Mouse (Mus musculus): Measurements from ENCODE around the gene BC051019.

Gene BC051019

GRCm38 (mm10) chr7:109723697-109724096 lies at the start of gene BC051019:
Gene BC051019, minus strand, starts transcription at chr7:109723850.
- peak; percentile 43 for DNase-seq

GRCm38 (mm10) chr7:109772251-109772650 lies 48.6 kb upstream of the BC051019 start:
- no peak for DNase-seq

GRCm38 (mm10) chr7:109768699-109769383 lies 45.2 kb upstream of the BC051019 start:
- no peak for DNase-seq

- no peak for DNase-seq
Observed at GRCm38 (mm10) chr7:109767575-109768350, 44.1 kb upstream of the BC051019 start.

- no peak for DNase-seq
Observed at GRCm38 (mm10) chr7:109764009-109764408, 40.4 kb upstream of the BC051019 start.

- DNase-seq = no peak
Observed at GRCm38 (mm10) chr7:109756291-109756690, 32.6 kb upstream of the BC051019 start.

- no peak for DNase-seq
Observed at GRCm38 (mm10) chr7:109754034-109754433, 30.4 kb upstream of the BC051019 start.

- peak; percentile 85 for DNase-seq
Observed at GRCm38 (mm10) chr7:109752008-109752925, 28.6 kb upstream of the BC051019 start, which contains the start of gene Tmem9b. Gene Tmem9b, minus strand, starts transcription at chr7:109752875.

GRCm38 (mm10) chr7:109751427-109752007 lies 27.9 kb upstream of the BC051019 start:
- no peak for DNase-seq

GRCm38 (mm10) chr7:109747747-109748146 lies 24.1 kb upstream of the BC051019 start:
- DNase-seq = no peak

- DNase-seq = no peak
Observed at GRCm38 (mm10) chr7:109741703-109742102, 18.1 kb upstream of the BC051019 start.

GRCm38 (mm10) chr7:109741060-109741459 lies 17.4 kb upstream of the BC051019 start:
- no peak for DNase-seq

GRCm38 (mm10) chr7:109739822-109740370 lies 16.2 kb upstream of the BC051019 start:
- peak; percentile 52 for DNase-seq

- DNase-seq = no peak
Observed at GRCm38 (mm10) chr7:109734806-109735205, 11.2 kb upstream of the BC051019 start.

- DNase-seq = no peak
Observed at GRCm38 (mm10) chr7:109731626-109732025, 8.0 kb upstream of the BC051019 start, which contains the start of gene Ascl3. Gene Ascl3, minus strand, starts transcription at chr7:109731726.

- DNase-seq = no peak
Observed at GRCm38 (mm10) chr7:109723114-109723513, 536 bp downstream of the BC051019 start.

- DNase-seq = peak; percentile 30
Observed at GRCm38 (mm10) chr7:109722618-109723017, 1.0 kb downstream of the BC051019 start.

GRCm38 (mm10) chr7:109719286-109719685 lies 4.4 kb downstream of the BC051019 start:
- DNase-seq = peak; percentile 77

GRCm38 (mm10) chr7:109713434-109713982 lies 10.1 kb downstream of the BC051019 start:
- DNase-seq = no peak

- no peak for DNase-seq
Observed at GRCm38 (mm10) chr7:109712198-109712597, 11.5 kb downstream of the BC051019 start.

- DNase-seq = no peak
Observed at GRCm38 (mm10) chr7:109710069-109710468, 13.6 kb downstream of the BC051019 start.

- DNase-seq = peak; percentile 79
Observed at GRCm38 (mm10) chr7:109708961-109709382, 14.7 kb downstream of the BC051019 start.

Data from lung, postnatal 36 days (tissue).